Mouse (Mus musculus) forebrain, embryonic 11.5 days (tissue): ENCODE data around the gene Emg1. TPM values are rescaled to one million over a fixed set of nuclear protein-coding genes. Genes with fewer than 3 reads are reported as not detected.

Experiments used
- ATAC-seq: fragments of 200-750 bp; cut with Nextera tagmentation; replicated peaks from 2 replicates; pipeline ENCODE4 v1.8.0; 2017; ENCODE audit warnings: moderate TSS enrichment; ENCODE audit not compliant: low FRiP score
- DNase-seq: peaks from one replicate; pipeline ENCODE4 v3.0.0-alpha.2; 2017; ENCODE audit warnings: low spot score
- H3K27ac ChIP-seq: fragments of 300-500 bp; sonication (generic); 2 replicates; pipeline ENCODE4 v1.5.1; 2014; ENCODE audit warnings: low read depth, low read length
- H3K27me3 ChIP-seq: fragments of 300-500 bp; sonication (generic); 2 replicates; pipeline ENCODE4 v1.6.1; 2014; ENCODE audit warnings: mild to moderate bottlenecking, low read length, mixed read lengths; ENCODE audit not compliant: control insufficient read depth, insufficient read depth
- H3K36me3 ChIP-seq: fragments of 300-500 bp; sonication (generic); 2 replicates; pipeline ENCODE4 v1.6.1; 2014; ENCODE audit warnings: mild to moderate bottlenecking, low read length, moderate library complexity, mixed read lengths; ENCODE audit not compliant: control insufficient read depth, insufficient read depth
- H3K4me1 ChIP-seq: fragments of 300-500 bp; sonication (generic); replicated peaks from 2 replicates; pipeline ENCODE4 v1.6.1; 2014; ENCODE audit warnings: low read length, mixed read lengths; ENCODE audit not compliant: control insufficient read depth, insufficient read depth
- H3K4me2 ChIP-seq: fragments of 300-500 bp; sonication (generic); 2 replicates; pipeline ENCODE4 v1.6.1; 2014; ENCODE audit warnings: low read depth, mild to moderate bottlenecking, low read length, moderate library complexity, mixed read lengths; ENCODE audit not compliant: severe bottlenecking
- H3K4me3 ChIP-seq: fragments of 300-500 bp; sonication (generic); 2 replicates; pipeline ENCODE4 v1.5.1; 2014; ENCODE audit warnings: low read depth, low read length
- H3K9ac ChIP-seq: fragments of 300-500 bp; sonication (generic); 2 replicates; pipeline ENCODE4 v1.6.1; 2014; ENCODE audit warnings: low read length
- H3K9me3 ChIP-seq: fragments of 300-500 bp; sonication (generic); 2 replicates; pipeline ENCODE4 v1.6.1; 2016; ENCODE audit warnings: low read length, mixed read lengths; ENCODE audit not compliant: control insufficient read depth
- WGBS: fragments of 180-500 bp; shearing (Covaris S2); extraction: QIAGEN DNeasy Blood & Tissue Kit; methylation state at CpG from one replicate; pipeline ENCODE4 v1.1.7; 2014; 5-methylcytosine and 5-hydroxymethylcytosine counted together
- polyA plus RNA-seq: library from polyadenylated mRNA; unstranded; fragments of >200 nt; fragmentation: Nextera tagmentation; extraction: Ambion mirVana; gene quantifications from 2 replicates; pipeline ENCODE4 v1.2.1, GENCODE M21; 2014

Emg1 gene
- polyA plus RNA-seq: 227 and 228 TPM in 2 replicates

DNA sequence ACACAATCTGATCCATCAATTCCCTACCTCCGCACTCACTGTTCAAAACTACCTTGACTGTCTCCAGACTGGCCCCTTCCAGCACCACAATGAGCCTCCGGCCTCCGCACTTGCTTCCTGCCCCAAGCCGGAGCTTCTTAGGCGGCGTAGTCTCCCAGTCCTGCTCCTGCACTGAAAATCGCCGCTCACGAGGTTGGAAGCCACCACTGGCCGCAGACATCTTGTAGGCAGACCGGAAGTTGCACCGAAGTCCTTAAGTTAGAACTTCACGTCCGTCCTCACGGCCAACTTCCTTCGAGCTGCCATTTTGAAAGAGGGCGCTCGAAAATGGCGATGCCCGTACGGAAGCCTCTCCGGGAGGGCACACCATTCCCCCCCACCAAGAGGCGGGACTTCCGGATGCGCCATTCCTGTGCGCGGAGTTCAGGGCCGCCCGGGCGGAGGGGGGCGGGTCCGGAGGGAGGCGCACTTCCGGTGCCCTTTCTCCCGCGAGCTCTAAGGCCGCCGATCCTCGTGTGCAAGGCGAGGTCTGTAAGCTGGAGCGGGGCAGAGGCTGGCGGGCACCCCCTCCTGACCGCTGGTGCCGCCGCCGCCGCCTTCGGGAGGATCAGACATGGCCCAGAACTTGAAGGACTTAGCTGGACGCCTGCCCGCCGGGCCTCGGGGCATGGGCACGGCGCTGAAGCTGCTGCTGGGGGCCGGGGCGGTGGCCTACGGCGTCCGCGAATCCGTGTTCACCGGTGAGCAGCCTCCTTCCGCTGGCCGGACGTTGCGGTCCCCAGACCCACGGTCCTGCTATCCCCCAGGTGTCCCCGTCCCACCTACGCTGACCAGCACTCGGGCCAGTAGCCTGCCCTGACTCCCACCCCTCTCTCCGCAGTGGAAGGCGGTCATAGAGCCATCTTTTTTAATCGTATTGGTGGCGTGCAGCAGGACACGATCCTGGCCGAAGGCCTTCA, at the start of gene Emg1, which contains the start of gene Phb2:
Emg1 (minus strand) TSS at position 355 of the 959 bp plus-strand sequence.
Phb2 (plus strand) TSS at position 513 of the 959 bp plus-strand sequence.
- H3K36me3 ChIP-seq: peaks cover 5% of the 10 kb centered on the region; the same call in 1 of the 2 replicates
- H3K27ac ChIP-seq: peak within 1 kb of the TSS; percentile 73
- DNase-seq (peak; percentile 99), ATAC-seq (peak; percentile 95)
- peaks cover 7% of the 10 kb centered on the region; the same call in 1 of the 2 replicates for H3K4me1 ChIP-seq
- no peaks in the 10 kb centered on the region for H3K27me3 ChIP-seq
- peak within 1 kb of the TSS; percentile 98 for H3K4me2 ChIP-seq
- WGBS: under 1% methylated on average over 76 of the region's 76 CpGs
- peak within 1 kb of the TSS; percentile 92 for H3K4me3 ChIP-seq
- H3K9me3 ChIP-seq: no peaks in the 10 kb centered on the region
- H3K9ac ChIP-seq: peak within 1 kb of the TSS; percentile 92

DNA sequence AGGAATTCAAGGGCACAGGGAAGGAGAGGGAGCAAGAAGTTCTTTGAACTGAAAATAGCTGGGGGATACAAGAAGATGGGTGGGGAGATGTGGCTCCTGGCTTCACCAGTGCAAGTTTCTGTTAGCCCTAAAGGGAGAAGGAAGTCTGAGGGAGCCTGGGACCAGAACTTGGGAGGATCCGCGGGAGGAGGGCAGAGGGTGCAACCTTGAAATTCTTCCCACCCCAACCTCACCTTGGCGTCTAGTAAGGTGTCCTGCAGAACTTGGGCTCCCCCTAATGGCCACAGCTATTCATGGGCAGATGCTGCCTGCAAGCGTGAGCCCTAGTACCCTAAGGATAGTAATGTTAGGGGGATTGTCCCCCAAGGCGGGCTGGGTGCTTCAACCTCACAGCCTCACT, 47.3 kb upstream of the Emg1 start:
- ATAC-seq (peak; percentile 23; the same call in 1 of the 2 replicates), DNase-seq (peak; percentile 90)
- H3K36me3 ChIP-seq: no peaks in the 10 kb centered on the region
- 0 out of 2 replicates have a peak overlapping the region, but pooled peaks have one; percentile 24 for H3K4me2 ChIP-seq
- H3K9ac ChIP-seq: peak overlapping the region; percentile 2; the same call in 1 of the 2 replicates
- no peaks in the 10 kb centered on the region for H3K9me3 ChIP-seq
- H3K27me3 ChIP-seq: no peaks in the 10 kb centered on the region
- H3K27ac ChIP-seq: peak overlapping the region; percentile 94; the same call in 1 of the 2 replicates
- H3K4me1 ChIP-seq: peaks cover 28% of the 10 kb centered on the region
- 6% methylated on average over 5 of the region's 5 CpGs for WGBS
- no peak overlapping the region for H3K4me3 ChIP-seq

- no peak for DNase-seq
- Histone ChIP-seq H3K27ac (peak overlapping the region; percentile 94), H3K4me1 (peaks cover 28% of the 10 kb centered on the region), H3K4me3 (no peak overlapping the region), H3K27me3 (no peaks in the 10 kb centered on the region), H3K36me3 (no peaks in the 10 kb centered on the region), H3K9me3 (no peaks in the 10 kb centered on the region), H3K4me2 (peak overlapping the region; percentile 24; the same call in 1 of the 2 replicates), H3K9ac (peak overlapping the region; percentile 2; the same call in 1 of the 2 replicates)
- 55% methylated on average over 2 of the region's 2 CpGs for WGBS
- ATAC-seq: no peak
These were observed 46.9 kb upstream of the Emg1 start for GRCm38 (mm10) chr6:124758849-124759232.

DNA sequence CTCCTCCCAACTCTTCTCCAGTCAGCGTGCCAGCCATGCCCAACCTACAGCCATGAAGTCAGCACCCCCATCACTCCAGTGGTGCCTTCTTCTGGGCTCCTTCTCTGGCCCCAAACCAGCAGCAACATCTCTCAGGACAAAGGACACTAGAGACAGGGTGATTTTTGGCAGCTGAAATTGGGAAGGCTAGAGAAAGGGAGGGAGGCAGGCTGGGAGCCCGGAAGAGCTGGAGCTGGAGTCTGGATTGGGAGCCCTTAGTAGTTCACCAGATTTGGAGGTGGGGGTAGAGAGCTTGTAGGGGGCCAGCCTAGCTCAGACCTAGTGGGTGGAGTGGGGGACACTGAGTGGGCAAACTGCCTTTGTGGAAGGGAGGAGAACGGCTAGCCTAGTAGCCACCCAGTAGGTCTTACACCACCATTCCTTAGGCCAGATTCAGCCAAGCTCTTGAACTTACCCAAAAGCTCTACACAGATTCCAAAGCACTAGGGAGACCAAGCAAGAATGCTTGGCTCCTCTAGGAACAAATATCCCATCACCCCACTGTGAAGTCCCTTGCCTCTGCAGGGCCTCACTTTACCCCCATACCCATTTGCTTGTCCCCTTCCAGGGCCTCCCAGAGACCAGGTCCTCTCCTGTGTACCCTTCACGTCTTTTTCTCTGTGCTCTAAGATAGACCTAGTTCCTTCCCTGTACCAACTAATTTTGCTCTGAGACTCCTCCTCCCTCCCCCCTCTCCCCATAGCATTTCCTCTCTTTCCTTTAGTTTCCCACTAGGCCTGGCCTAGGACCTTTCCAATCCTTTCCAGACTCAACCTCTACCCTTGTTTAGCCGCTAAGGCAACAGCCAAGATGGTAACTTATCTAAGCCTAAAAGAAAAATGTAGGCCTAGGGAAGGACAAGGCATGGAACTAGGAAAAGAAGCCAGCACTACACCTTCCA, 46.2 kb upstream of the Emg1 start:
- DNase-seq: peak; percentile 63
- peak; percentile 18 for ATAC-seq
- H3K4me2 ChIP-seq: peak overlapping the region; percentile 75
- peak overlapping the region; percentile 87 for H3K4me3 ChIP-seq
- H3K27ac ChIP-seq: peak overlapping the region; percentile 94
- H3K36me3 ChIP-seq: no peaks in the 10 kb centered on the region
- no peaks in the 10 kb centered on the region for H3K9me3 ChIP-seq
- 28% methylated on average over 5 of the region's 5 CpGs for WGBS
- peaks cover 28% of the 10 kb centered on the region for H3K4me1 ChIP-seq
- no peaks in the 10 kb centered on the region for H3K27me3 ChIP-seq
- peak overlapping the region; percentile 95 for H3K9ac ChIP-seq

DNA sequence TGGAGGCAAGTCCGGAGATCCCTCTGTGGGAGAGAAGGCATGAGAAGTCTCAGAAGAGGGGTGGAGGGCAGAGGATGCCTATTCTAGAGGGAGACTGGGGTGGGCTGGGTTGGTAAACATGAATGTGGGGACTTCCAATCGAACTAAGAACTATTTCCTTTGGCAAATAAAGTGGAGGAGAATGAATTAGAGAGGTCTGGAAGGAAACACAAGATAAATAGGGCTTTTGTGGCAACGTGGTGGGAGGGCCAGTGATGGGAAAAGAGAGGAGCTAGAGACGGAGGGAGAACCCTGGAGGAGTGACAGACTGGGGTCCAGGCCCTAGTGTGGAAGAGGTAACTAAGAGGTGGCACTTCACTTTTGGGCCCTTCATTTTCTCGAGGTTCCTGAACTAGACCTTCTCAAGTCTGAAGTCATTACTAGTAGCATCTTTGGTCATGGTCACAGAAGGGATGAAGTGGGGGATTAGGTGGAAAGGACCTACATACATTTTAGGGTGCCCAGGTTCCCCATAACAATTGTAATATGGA, 45.4 kb upstream of the Emg1 start:
- Histone ChIP-seq H3K9me3 (no peaks in the 10 kb centered on the region), H3K36me3 (no peaks in the 10 kb centered on the region), H3K4me3 (peak overlapping the region; percentile 87), H3K27me3 (no peaks in the 10 kb centered on the region), H3K27ac (peak overlapping the region; percentile 94), H3K9ac (peak overlapping the region; percentile 95), H3K4me2 (peak overlapping the region; percentile 75), H3K4me1 (peaks cover 28% of the 10 kb centered on the region)
- DNase-seq (peak; percentile 60), ATAC-seq (no peak)
- whole genome bisulfite sequencing: 7% methylated on average over 5 of the region's 5 CpGs

- no peaks in the 10 kb centered on the region for H3K27me3 ChIP-seq
- whole genome bisulfite sequencing: under 1% methylated on average over 47 of the region's 54 CpGs
- peak overlapping the region; percentile 87 for H3K4me3 ChIP-seq
- no peaks in the 10 kb centered on the region for H3K9me3 ChIP-seq
- H3K4me2 ChIP-seq: peak overlapping the region; percentile 75
- ATAC-seq (peak; percentile 68), DNase-seq (peak; percentile 92)
- H3K4me1 ChIP-seq: peaks cover 28% of the 10 kb centered on the region
- H3K9ac ChIP-seq: peak overlapping the region; percentile 95
- H3K36me3 ChIP-seq: no peaks in the 10 kb centered on the region
- H3K27ac ChIP-seq: peak overlapping the region; percentile 94
These were observed 44.8 kb upstream of the Emg1 start for GRCm38 (mm10) chr6:124756652-124757350.

DNA sequence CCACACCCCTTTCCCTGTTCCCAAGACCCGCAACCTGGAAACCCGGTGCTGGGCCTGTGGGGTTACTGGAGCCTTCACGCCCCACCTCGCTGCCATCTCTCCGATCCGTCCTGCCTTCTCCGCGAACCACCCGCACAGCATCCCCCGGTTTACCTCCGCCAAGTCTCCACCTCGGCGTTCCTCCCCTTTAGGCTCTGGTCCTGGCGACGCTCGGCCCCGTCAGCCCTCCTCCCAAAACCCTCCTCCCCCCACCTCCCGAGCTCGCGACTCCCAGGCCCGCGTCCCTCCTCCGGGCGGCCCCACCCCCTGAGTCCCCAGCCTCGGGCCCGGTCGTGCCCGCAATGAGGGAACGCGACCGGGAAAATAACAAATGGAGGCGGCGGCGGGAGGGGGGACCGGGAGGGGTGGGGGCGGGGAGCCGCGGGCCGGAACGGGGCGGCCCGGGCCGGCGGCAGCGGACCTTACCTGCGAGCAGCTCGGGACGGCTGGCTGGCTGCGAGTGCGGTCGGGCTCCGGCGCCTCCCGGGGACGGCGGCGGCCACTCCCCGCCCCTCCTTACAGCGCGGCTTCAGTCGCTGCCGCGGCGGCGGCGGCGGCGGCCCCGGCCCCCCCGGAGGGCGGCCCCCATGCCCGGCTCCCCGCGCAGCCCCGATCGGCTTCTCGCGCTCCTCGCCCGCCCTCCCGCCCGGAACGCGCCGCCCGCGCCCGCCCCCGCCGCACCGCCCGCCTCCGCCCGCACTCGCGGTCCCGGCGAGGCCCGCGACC, 44.0 kb upstream of the Emg1 start, which contains the start of the genes Gm45234 and Atn1:
Gm45234 (minus strand) TSS at position 191 of the 765 bp plus-strand sequence.
Atn1 (minus strand) TSS at position 694 of the 765 bp plus-strand sequence.
- Histone ChIP-seq H3K4me1 (peaks cover 28% of the 10 kb centered on the region), H3K4me3 (peak within 1 kb of the TSS; percentile 87), H3K4me2 (peak within 1 kb of the TSS; percentile 75), H3K27ac (peak within 1 kb of the TSS; percentile 94), H3K9me3 (no peaks in the 10 kb centered on the region), H3K9ac (peak within 1 kb of the TSS; percentile 95), H3K36me3 (no peaks in the 10 kb centered on the region; the same call in 1 of the 2 replicates), H3K27me3 (no peaks in the 10 kb centered on the region)
- ATAC-seq (peak; percentile 68), DNase-seq (peak; percentile 87)
- WGBS: under 1% methylated on average over 42 of the region's 100 CpGs
